9 mouse cellular contexts compared by ENCODE assay signal in genomic region chrX:17319126-17319583, GRCm38 (mm10). TPM values are rescaled to one million over a fixed set of nuclear protein-coding genes. Genes with fewer than 3 reads are reported as not detected.
A peak's percentile ranks its signal among the peaks of the same experiment; 100 is the strongest.
DNase-seq lines count a peak whose midpoint lies in the region; ATAC-seq lines count a peak whose summit lies in the region.
"Had no signal": no experiment of that assay in that cellular context is flagged by ENCODE, and none has a peak within 500 bp of the region (broad histone marks: within the 10 kb centered on the region; RNA-seq: fewer than 3 reads in every experiment).

TSS of gene Efhc2 (minus strand) at chrX:17319368.

- peak within 1 kb of the TSS; percentile 50 for H3K4me2 ChIP-seq in midbrain, embryonic 11.5 days

- WGBS in midbrain, embryonic 11.5 days: 18% methylated on average over 11 of the region's 19 CpGs

- peak; percentile 0 to 1 for DNase-seq in spleen, postnatal 36 days (ENCODE audit: low spot score in 2 of 2)
- no peak for DNase-seq in spleen, adult 12 weeks (ENCODE audit: low spot score)
- DNase-seq in cerebellum, adult 8-10 months: peak; percentile 36
- DNase-seq in forelimb bud, embryonic 11.5 days (ENCODE audit: low read depth, low spot score): peak; percentile 3
- peak; percentile 3 for DNase-seq in kidney, postnatal 14 days
- DNase-seq in midbrain, embryonic 11.5 days (ENCODE audit: low spot score, missing footprints): peak; percentile 78
- DNase-seq in yolk sac, embryonic 10.5 days (ENCODE audit: low spot score): peak; percentile 24
- DNase-seq in frontal cortex, postnatal 36 days (ENCODE audit: low spot score in 2 of 2): no peak

- H3K4me1 ChIP-seq in midbrain, embryonic 11.5 days (ENCODE audit: control insufficient read depth, insufficient read depth, low read length): no peaks in the 10 kb centered on the region

- ATAC-seq in midbrain, embryonic 11.5 days (ENCODE audit: low FRiP score): peak; percentile 76

- no peak within 1 kb of the TSS for H3K27ac ChIP-seq in midbrain, embryonic 11.5 days (ENCODE audit: low read depth, low read length)

- H3K9me3 ChIP-seq in midbrain, embryonic 11.5 days (ENCODE audit: control insufficient read depth, low read length): no peaks in the 10 kb centered on the region

- no peak within 1 kb of the TSS for H3K9ac ChIP-seq in midbrain, embryonic 11.5 days (ENCODE audit: low read length)

- H3K27me3 ChIP-seq in midbrain, embryonic 11.5 days (ENCODE audit: control insufficient read depth, insufficient read depth, low read length): no peaks in the 10 kb centered on the region

- peak within 1 kb of the TSS; percentile 24 for H3K4me3 ChIP-seq in midbrain, embryonic 11.5 days (ENCODE audit: low read depth, low read length)
- H3K4me3 ChIP-seq: myocyte had no signal

- no peaks in the 10 kb centered on the region for H3K36me3 ChIP-seq in midbrain, embryonic 11.5 days (ENCODE audit: control insufficient read depth, insufficient read depth, low read length)

RNA-seq across cellular contexts. Expression of gene Efhc2, which starts in this region (rescaled TPM):
- 0.93 and 1.1 TPM in 2 replicates for polyA plus RNA-seq in midbrain, embryonic 11.5 days (2014; fragmentation: Nextera tagmentation; extraction: Ambion mirVana)

Comparison
In these comparisons a context has a peak if more than half of its experiments do, and no peak if none do; other contexts are left out.
1. DNase-seq: peak in spleen, postnatal 36 days (2 of 2), cerebellum, adult 8-10 months (single experiment), forelimb bud, embryonic 11.5 days (single experiment), kidney, postnatal 14 days (single experiment), midbrain, embryonic 11.5 days (single experiment) and yolk sac, embryonic 10.5 days (single experiment); none in spleen, adult 12 weeks (single experiment) and frontal cortex, postnatal 36 days (0 of 2).